Mouse (Mus musculus) mouse embryonic stem cell (cell line): Measurements from ENCODE around the gene Cct3.
"Not testable (repeated sequence)": the region's sequence is repeated elsewhere in the genome, so short reads cannot be mapped to it uniquely, and the experiment has no call there.

Experiments used
- in situ Hi-C, 2 experiments: fragments of 300-500 bp; cut with MboI; formaldehyde crosslinking; loops; 1 replicate in 1 of 2; 3 replicates in 1 of 2; pipeline ENCODE4 v1.14.3; 2019 to 2020; ENCODE audit warnings: low sequenced_read_pairs in 2 of 2, low pct_unique_long_range_greater_than_20kb in 1 of 2, mixed read lengths in 1 of 2; ENCODE audit not compliant: unreplicated experiment in 1 of 2

Cct3 gene

GRCm38 (mm10) chr3:88296561-88297318 is at the start of gene Cct3, which contains the start of gene Tsacc:
TSS of gene Cct3 (plus strand) at chr3:88297116.
TSS of gene Tsacc (minus strand) at chr3:88296999.
- in situ Hi-C loops = no loop called here

DNA sequence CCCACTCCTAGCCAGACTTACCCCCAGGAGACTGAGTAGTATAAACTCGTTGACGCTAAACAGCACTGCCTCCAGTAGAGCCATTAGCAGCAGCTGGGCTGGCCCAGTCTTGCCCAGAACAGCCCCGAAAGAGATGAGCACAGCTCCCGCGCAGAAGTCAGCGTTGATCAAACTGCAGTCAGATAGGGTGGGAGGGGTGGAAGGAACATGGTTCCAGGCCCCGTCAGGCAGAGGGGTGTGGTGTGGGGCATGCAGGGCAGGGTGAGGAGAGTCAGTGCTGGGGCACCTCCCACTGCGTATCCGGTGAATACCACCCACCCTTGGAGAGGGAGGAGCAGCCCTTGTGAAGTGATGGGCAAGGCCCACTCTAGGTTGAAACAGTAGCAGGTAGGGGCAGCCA is 49.2 kb upstream of the Cct3 start:
- in situ Hi-C loops = loop anchor here (5.0 to 10.0 kb wide), 2 partner anchors 45 to 63 kb away; no protein-coding TSS in a partner anchor

- in situ Hi-C loops = loop anchor here (5.0 to 10.0 kb wide), 2 partner anchors 44 to 64 kb away; no protein-coding TSS in a partner anchor
Observed at GRCm38 (mm10) chr3:88248406-88248805, 48.5 kb upstream of the Cct3 start.

DNA sequence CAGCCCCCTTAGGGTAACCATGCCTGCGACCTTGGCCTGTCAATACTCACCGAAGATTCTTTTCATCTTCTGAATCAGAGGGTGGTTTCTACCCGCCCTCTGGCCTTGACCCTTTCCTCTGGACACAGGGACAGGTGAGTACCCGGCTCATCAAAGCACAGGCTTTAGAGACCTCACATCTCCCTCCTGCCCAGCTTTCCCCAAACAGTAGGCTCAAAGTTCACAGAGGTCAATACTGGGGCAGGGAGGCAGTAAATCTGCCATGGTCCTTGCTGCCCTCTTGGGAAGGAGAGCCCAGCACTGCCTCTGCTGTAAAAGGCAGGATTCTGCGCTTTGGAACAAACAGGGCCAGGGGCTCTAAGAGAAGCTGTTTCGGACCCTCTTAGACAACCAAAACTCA is 44.2 kb upstream of the Cct3 start:
- in situ Hi-C loops = no loop called here

DNA sequence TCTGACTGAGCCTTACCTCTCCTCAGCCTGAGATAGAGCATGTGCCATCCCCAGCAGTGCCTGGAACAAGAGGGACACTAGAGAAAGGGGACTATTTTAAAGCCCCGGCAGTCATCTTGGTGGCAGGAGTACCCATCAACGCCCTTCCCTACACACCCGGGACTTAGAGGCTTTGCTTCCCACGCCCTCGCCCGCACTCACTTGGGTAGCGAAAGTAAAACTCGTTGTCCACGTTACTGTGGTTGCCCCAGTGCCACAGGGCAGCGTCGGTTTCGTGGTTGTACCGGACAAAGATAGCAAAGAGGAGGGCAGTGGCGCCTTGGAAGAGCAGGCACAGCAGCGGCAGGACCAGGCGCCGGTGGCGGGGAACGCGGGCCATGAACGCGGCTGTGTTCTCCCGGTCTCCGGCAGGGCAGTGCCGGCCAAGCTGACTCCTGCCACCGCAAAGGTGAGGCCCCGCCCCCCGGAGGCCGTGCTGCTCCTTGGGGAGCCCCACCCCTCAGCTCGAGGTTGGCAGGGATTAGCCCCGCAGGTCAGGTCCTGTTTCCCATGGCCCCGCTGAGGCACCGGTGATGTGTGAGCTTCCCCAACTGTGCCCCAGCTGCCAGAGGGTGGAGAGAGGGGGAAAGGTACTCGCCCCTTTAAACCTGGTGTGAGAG is 42.5 kb upstream of the Cct3 start, which contains the start of gene Rhbg:
Rhbg (minus strand) TSS at position 442 of the 659 bp plus-strand sequence.
- in situ Hi-C loops = no loop called here

DNA sequence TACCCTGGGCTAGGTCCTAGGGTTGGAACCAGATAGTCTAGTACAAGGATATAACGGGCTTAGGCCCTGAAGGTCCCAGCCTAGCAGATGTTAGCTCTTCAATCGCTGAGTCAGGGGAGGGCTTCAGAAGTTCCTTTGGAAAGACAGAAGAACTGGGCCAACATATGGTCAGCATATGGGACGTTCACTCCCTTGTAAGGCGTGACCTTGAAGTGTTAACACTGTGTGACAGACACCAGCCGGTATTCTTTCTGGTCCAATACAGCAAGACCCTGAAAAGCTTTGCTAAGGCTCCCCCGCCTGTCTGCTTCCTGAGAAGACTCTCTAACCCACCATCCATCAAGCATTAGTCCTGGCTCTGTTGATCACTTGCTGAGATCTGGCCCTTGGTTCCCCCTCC is 41.0 kb upstream of the Cct3 start:
- in situ Hi-C loops = no loop called here

- in situ Hi-C loops = no loop called here
Observed at GRCm38 (mm10) chr3:88256382-88256781, 40.5 kb upstream of the Cct3 start.

DNA sequence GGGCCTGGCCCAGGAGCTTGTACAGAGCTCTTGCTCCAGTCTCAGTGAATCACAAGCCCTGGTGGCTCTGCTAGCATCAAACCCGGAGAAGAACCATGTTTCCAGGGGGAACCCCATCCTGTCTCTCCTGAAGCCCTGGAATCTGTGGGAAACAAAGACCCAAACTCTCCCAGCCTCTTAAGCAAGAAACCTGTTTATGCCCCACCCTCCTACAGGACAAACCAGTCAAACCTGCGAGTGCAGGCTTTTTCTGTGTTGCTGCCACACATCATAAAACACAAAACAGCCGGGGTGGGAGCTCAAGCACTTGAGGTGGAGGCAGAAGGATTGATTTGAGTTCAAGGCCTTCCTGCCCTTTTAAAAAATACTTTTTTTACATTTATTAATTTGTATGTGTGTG is 34.6 kb upstream of the Cct3 start:
- in situ Hi-C loops = no loop called here

DNA sequence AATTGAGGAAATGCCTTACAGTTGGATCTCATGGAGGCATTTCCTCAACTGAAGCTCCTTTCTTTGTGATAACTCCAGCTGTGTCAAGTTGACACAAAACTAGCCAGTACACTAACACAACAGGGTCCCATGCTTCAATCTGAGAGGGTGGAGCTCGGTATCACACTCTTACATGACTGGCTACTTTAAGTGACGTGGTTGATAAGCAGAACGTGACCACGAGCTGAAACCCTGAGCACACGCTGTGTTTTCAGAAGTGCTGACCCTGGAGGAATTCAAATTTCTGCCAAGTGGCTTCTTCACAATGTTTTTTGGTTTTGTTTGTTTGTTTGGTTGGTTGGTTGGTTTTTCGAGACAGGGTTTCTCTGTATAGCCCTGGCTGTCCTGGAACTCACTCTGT is 28.9 kb upstream of the Cct3 start:
- in situ Hi-C loops = not testable (repeated sequence)

GRCm38 (mm10) chr3:88268991-88269390 is 27.9 kb upstream of the Cct3 start:
- in situ Hi-C loops = no loop called here

DNA sequence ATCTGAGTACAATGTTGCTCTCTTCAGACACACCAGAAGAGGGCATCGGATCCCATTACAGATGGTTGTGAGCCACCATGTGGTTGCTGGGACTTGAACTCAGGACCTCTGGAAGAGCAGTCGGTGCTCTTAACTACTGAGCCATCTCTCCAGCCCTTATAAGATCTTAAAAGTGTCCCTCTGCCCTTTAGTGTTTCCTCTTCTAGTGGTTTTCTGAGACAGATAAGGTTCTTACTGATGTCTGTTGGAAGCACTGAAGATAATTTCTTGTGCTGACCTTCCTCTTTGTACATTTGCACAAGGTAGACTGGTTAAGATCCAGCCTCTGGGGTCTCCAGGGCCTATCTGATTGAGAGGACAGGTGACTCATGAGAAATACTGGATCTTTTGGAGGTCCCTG is 25.6 kb upstream of the Cct3 start:
- in situ Hi-C loops = not testable (repeated sequence)

DNA sequence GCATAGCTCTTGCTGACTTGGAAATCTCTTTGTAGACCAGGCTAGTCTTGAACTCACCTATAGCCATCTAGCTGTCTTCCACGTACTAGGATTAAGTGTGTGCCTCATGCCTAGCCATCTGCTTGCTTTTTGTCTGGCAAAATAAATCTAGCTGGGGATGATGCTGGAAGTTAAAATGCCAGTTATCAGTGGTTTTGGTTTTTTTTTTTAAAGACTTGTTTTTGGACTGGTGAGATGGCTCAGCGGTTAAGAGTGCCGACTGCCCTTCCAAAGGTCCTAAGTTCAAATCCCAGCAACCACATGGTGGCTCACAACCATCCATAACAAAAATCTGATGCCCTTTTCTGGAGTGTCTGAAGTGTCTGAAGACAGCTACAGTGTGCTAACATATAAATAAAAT is 25.1 kb upstream of the Cct3 start:
- in situ Hi-C loops = no loop called here

- in situ Hi-C loops = no loop called here
Observed at GRCm38 (mm10) chr3:88274002-88274401, 22.9 kb upstream of the Cct3 start.

GRCm38 (mm10) chr3:88276121-88276520 is 20.8 kb upstream of the Cct3 start:
- in situ Hi-C loops = no loop called here

- in situ Hi-C loops = no loop called here
Observed at GRCm38 (mm10) chr3:88276529-88277143, 20.3 kb upstream of the Cct3 start.

- in situ Hi-C loops = no loop called here
Observed at GRCm38 (mm10) chr3:88280035-88280434, 16.9 kb upstream of the Cct3 start.

- in situ Hi-C loops = not testable (repeated sequence)
Observed at GRCm38 (mm10) chr3:88281141-88281916, 15.6 kb upstream of the Cct3 start.

DNA sequence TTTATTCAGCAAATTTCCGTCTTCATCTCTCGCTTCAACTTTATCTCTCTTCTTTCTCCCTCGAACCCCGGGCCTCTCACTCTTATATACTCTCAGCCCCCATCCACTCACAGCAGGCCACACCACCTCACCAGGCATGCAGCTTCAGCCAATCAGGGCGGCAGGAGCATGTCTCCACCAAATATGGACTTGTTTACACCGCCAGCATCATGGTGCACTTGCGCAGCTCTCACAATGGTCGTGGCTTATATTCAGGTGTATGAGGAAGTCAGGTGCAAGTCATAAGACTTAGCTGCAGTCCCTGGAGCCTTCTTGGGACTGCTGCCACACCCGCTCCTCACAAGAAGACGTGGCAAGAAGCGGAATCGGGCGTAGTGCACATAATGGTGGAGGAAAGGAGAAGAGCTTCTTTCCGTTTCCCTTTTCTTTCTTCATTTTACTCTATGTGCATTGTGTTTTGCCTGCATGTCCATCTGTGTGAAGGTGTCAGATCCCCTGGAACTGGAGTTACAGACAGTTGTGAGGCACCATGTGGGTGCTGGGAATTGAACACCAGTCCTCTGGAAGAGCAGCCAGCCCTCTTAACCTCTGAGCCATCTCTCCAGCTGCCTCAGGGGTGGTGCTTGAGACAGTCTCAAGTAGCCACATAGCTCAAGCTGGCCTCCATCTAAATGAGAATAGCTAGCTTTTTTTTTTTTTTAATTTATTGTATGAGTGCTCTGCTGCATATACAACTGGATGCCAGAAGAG is 11.9 kb upstream of the Cct3 start:
- in situ Hi-C loops = not testable (repeated sequence)
